In genomic region chr6:119491997-119492629, GRCm38 (mm10) we compare ENCODE assay signal across 17 mouse cellular contexts. TPM values are rescaled to one million over a fixed set of nuclear protein-coding genes. Genes with fewer than 3 reads are reported as not detected.
DNase-seq lines count a peak whose midpoint lies in the region; ATAC-seq lines count a peak whose summit lies in the region.
"Had no signal": no experiment of that assay in that cellular context is flagged by ENCODE, and none has a peak within 500 bp of the region (broad histone marks: within the 10 kb centered on the region; RNA-seq: fewer than 3 reads in every experiment).

No protein-coding gene starts in this region.

- 0 out of 2 replicates have a peak overlapping the region, but pooled peaks have one; percentile 37 for H3K9ac ChIP-seq in limb, embryonic 12.5 days (replicated peaks)
- H3K9ac ChIP-seq: liver, embryonic 13.5 days had no signal

- H3K9me3 ChIP-seq in limb, embryonic 12.5 days = no peaks in the 10 kb centered on the region
- no peaks in the 10 kb centered on the region for H3K9me3 ChIP-seq in limb, embryonic 10.5 days (replicated peaks)
- no peaks in the 10 kb centered on the region; the same call in 1 of the 2 replicates for H3K9me3 ChIP-seq in embryonic facial prominence, embryonic 10.5 days
- H3K9me3 ChIP-seq: heart, embryonic 10.5 days; liver, embryonic 13.5 days had no signal

- peaks cover 20% of the 10 kb centered on the region for H3K4me1 ChIP-seq in limb, embryonic 12.5 days (replicated peaks)
- H3K4me1 ChIP-seq in limb, embryonic 10.5 days = peaks cover 19% of the 10 kb centered on the region
- peaks cover 40% of the 10 kb centered on the region for H3K4me1 ChIP-seq in embryonic facial prominence, embryonic 10.5 days
- H3K4me1 ChIP-seq: liver, embryonic 13.5 days had no signal

- H3K4me2 ChIP-seq in limb, embryonic 12.5 days = no peak overlapping the region
- H3K4me2 ChIP-seq: liver, embryonic 13.5 days had no signal

- DNase-seq in limb, embryonic 10.5 days (ENCODE audit: low spot score) = no peak
- peak; percentile 50 for DNase-seq in embryonic facial prominence, embryonic 10.5 days (ENCODE audit: low spot score)
- DNase-seq in mesoderm, embryonic 11.5 days (ENCODE audit: low read depth, low spot score) = peak; percentile 38
- DNase-seq in retina, postnatal 1 day = peak; percentile 91
- no peak for DNase-seq in frontal cortex, postnatal 14 days (ENCODE audit: low spot score in 2 of 2)
- DNase-seq in kidney, postnatal 4 days = no peak
- DNase-seq: adrenal gland, postnatal 14 days; cerebellum, adult 8-10 months; heart, postnatal 14 days; kidney, adult 8-10 months; kidney, postnatal 25 days; liver, embryonic 13.5 days; thymus, adult 18-20 months had no signal

- H3K27ac ChIP-seq in limb, embryonic 12.5 days = no peak overlapping the region
- H3K27ac ChIP-seq in limb, embryonic 10.5 days = no peak overlapping the region
- H3K27ac ChIP-seq in embryonic facial prominence, embryonic 10.5 days (replicated peaks) = peak overlapping the region; percentile 52; the same call in 1 of the 2 replicates
- H3K27ac ChIP-seq: heart, embryonic 10.5 days; liver, embryonic 13.5 days had no signal

- no peak for ATAC-seq in limb, embryonic 12.5 days (ENCODE audit: insufficient number of reproducible peaks, insufficient read depth, low FRiP score, low TSS enrichment, low read depth)
- ATAC-seq: inflammation-experienced regulatory T-cells, adult 6 months; lung, postnatal 0 days had no signal

- no peaks in the 10 kb centered on the region for H3K36me3 ChIP-seq in limb, embryonic 12.5 days
- H3K36me3 ChIP-seq in limb, embryonic 10.5 days = 0 out of 2 replicates have a peak, but pooled peaks cover 2% of the 10 kb centered on the region
- peaks cover 6% of the 10 kb centered on the region; the same call in 1 of the 2 replicates for H3K36me3 ChIP-seq in embryonic facial prominence, embryonic 10.5 days (replicated peaks)
- H3K36me3 ChIP-seq: heart, embryonic 10.5 days; liver, embryonic 13.5 days had no signal

- H3K4me3 ChIP-seq in limb, embryonic 12.5 days (replicated peaks) = no peak overlapping the region
- no peak overlapping the region for H3K4me3 ChIP-seq in limb, embryonic 10.5 days
- no peak overlapping the region for H3K4me3 ChIP-seq in embryonic facial prominence, embryonic 10.5 days
- H3K4me3 ChIP-seq: heart, embryonic 10.5 days; liver, embryonic 13.5 days had no signal

- H3K27me3 ChIP-seq in limb, embryonic 12.5 days = no peaks in the 10 kb centered on the region
- H3K27me3 ChIP-seq in limb, embryonic 10.5 days (ENCODE audit: low read depth, poor library complexity, severe bottlenecking) = no peaks in the 10 kb centered on the region
- 0 out of 2 replicates have a peak, but pooled peaks cover 3% of the 10 kb centered on the region for H3K27me3 ChIP-seq in embryonic facial prominence, embryonic 10.5 days (replicated peaks; ENCODE audit: low read depth, poor library complexity, severe bottlenecking)
- H3K27me3 ChIP-seq: liver, embryonic 13.5 days had no signal

- 53% methylated on average over 9 of the region's 9 CpGs for whole genome bisulfite sequencing in limb, embryonic 12.5 days
- 58% methylated on average over 9 of the region's 9 CpGs for WGBS in limb, embryonic 10.5 days
- WGBS in embryonic facial prominence, embryonic 10.5 days = 27% methylated on average over 9 of the region's 9 CpGs

RNA-seq across cellular contexts. Expression of gene Fbxl14, which starts 12.6 kb away (rescaled TPM):
- 4.2 and 4.9 TPM in 2 replicates for polyA plus RNA-seq in limb, embryonic 12.5 days (2016; fragmentation: Nextera tagmentation; extraction: Ambion mirVana)
- polyA plus RNA-seq in limb, embryonic 10.5 days (2016; fragmentation: Nextera tagmentation; extraction: Ambion mirVana) = 3.0 and 3.5 TPM in 2 replicates
- 3.4 and 3.6 TPM in 2 replicates for polyA plus RNA-seq in embryonic facial prominence, embryonic 10.5 days (2016; fragmentation: Nextera tagmentation; extraction: Ambion mirVana)

RNA-seq across cellular contexts. Expression of gene Wnt5b, which starts 52.0 kb away (rescaled TPM):
- 21.9 and 24.9 TPM in 2 replicates for polyA plus RNA-seq in limb, embryonic 12.5 days (2016; fragmentation: Nextera tagmentation; extraction: Ambion mirVana)
- 17.6 and 18.5 TPM in 2 replicates for polyA plus RNA-seq in limb, embryonic 10.5 days (2016; fragmentation: Nextera tagmentation; extraction: Ambion mirVana)
- polyA plus RNA-seq in embryonic facial prominence, embryonic 10.5 days (2016; fragmentation: Nextera tagmentation; extraction: Ambion mirVana) = 13.2 and 14.2 TPM in 2 replicates

Comparison
In these comparisons a context has a peak if more than half of its experiments do, and no peak if none do; other contexts are left out.
1. DNase-seq: peak in embryonic facial prominence, embryonic 10.5 days (single experiment), mesoderm, embryonic 11.5 days (single experiment) and retina, postnatal 1 day (single experiment); none in limb, embryonic 10.5 days (single experiment), frontal cortex, postnatal 14 days (0 of 2) and kidney, postnatal 4 days (0 of 2).